Mouse (Mus musculus) hindbrain, embryonic 16.5 days (tissue): ENCODE data around the gene Il17a. TPM values are rescaled to one million over a fixed set of nuclear protein-coding genes. Genes with fewer than 3 reads are reported as not detected.

Experiments used
- ATAC-seq: fragments of 200-750 bp; cut with Nextera tagmentation; 2 replicates; pipeline ENCODE4 v1.8.0; 2017; ENCODE audit warnings: moderate TSS enrichment, moderate library complexity
- H3K27ac ChIP-seq: fragments of 300-500 bp; sonication (generic); 2 replicates; pipeline ENCODE4 v1.5.1; 2014; ENCODE audit warnings: low read depth, mild to moderate bottlenecking, control low read depth, low read length, moderate library complexity
- H3K27me3 ChIP-seq: fragments of 300-500 bp; sonication (generic); replicated peaks from 2 replicates; pipeline ENCODE4 v1.6.1; 2014; ENCODE audit warnings: low read length; ENCODE audit not compliant: control insufficient read depth, insufficient read depth
- H3K36me3 ChIP-seq: fragments of 300-500 bp; sonication (generic); 2 replicates; pipeline ENCODE4 v1.6.1; 2014; ENCODE audit warnings: mild to moderate bottlenecking, low read length, moderate library complexity, mixed read lengths; ENCODE audit not compliant: control insufficient read depth, insufficient read depth
- H3K4me1 ChIP-seq: fragments of 300-500 bp; sonication (generic); 2 replicates; pipeline ENCODE4 v1.6.1; 2014; ENCODE audit warnings: low read depth, low read length; ENCODE audit not compliant: control insufficient read depth, insufficient read depth
- H3K4me2 ChIP-seq: fragments of 300-500 bp; sonication (generic); 2 replicates; pipeline ENCODE4 v1.6.1; 2014; ENCODE audit warnings: mild to moderate bottlenecking, low read length, control low read depth, moderate library complexity
- H3K4me3 ChIP-seq: fragments of 300-500 bp; sonication (generic); 2 replicates; pipeline ENCODE4 v1.5.1; 2014; ENCODE audit warnings: mild to moderate bottlenecking, low read length, control low read depth, moderate library complexity
- H3K9ac ChIP-seq: fragments of 300-500 bp; sonication (generic); 2 replicates; pipeline ENCODE4 v1.6.1; 2014; ENCODE audit warnings: low read depth, mild to moderate bottlenecking, control low read depth, low read length, moderate library complexity
- H3K9me3 ChIP-seq: fragments of 300-500 bp; sonication (generic); 2 replicates; pipeline ENCODE4 v1.6.1; 2014; ENCODE audit warnings: mild to moderate bottlenecking, low read length, moderate library complexity; ENCODE audit not compliant: control insufficient read depth
- WGBS: fragments of 180-500 bp; shearing (Covaris S2); extraction: QIAGEN DNeasy Blood & Tissue Kit; methylation state at CpG from one replicate; pipeline ENCODE4 v1.1.7; 2014; 5-methylcytosine and 5-hydroxymethylcytosine counted together
- polyA plus RNA-seq: library from polyadenylated mRNA; unstranded; fragments of >200 nt; fragmentation: Nextera tagmentation; extraction: Ambion mirVana; gene quantifications from 2 replicates; pipeline ENCODE4 v1.2.1, GENCODE M21; 2015

Gene Il17a
- polyA plus RNA-seq, 1 experiment from 2014 or later: not detected

DNA sequence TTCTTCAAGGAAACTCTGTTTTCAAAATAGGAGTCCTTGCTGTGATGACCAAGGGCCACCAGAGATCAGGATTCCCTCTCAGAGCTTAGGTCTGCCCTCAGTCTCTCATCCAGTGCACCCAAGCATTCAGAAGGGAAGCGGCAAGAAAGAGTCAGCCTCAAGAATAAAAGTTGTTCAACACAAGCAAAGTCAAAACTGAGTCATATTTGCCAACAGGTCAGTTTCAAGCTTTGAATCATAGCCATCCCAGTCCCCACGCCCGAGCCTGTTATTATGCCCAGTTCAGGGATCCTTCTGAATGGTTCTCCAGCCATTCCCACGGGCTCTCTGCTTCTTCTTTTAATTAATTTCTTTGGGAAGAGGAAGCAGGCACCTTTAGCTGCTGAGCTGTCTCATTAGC is 5.9 kb downstream of the Il17a start:
- H3K36me3 ChIP-seq: no peaks in the 10 kb centered on the region
- no peaks in the 10 kb centered on the region for H3K4me1 ChIP-seq
- no peak overlapping the region for H3K9ac ChIP-seq
- H3K9me3 ChIP-seq: no peaks in the 10 kb centered on the region
- ATAC-seq: no peak
- 90% methylated on average over 4 of the region's 4 CpGs for WGBS
- no peak overlapping the region for H3K4me3 ChIP-seq
- no peak overlapping the region for H3K27ac ChIP-seq
- no peak overlapping the region for H3K4me2 ChIP-seq
- no peaks in the 10 kb centered on the region for H3K27me3 ChIP-seq

- no peak overlapping the region for H3K4me2 ChIP-seq
- H3K9me3 ChIP-seq: no peaks in the 10 kb centered on the region
- no peak overlapping the region for H3K4me3 ChIP-seq
- no peaks in the 10 kb centered on the region for H3K4me1 ChIP-seq
- no peak for ATAC-seq
- no peak overlapping the region for H3K9ac ChIP-seq
- no peak overlapping the region for H3K27ac ChIP-seq
- no peaks in the 10 kb centered on the region for H3K27me3 ChIP-seq
- 86% methylated on average over 2 of the region's 2 CpGs for WGBS
- H3K36me3 ChIP-seq: no peaks in the 10 kb centered on the region
These were observed 7.8 kb downstream of the Il17a start for GRCm38 (mm10) chr1:20738483-20738882.

GRCm38 (mm10) chr1:20740496-20740998 is 9.8 kb downstream of the Il17a start:
- H3K36me3 ChIP-seq: no peaks in the 10 kb centered on the region
- H3K27ac ChIP-seq: no peak overlapping the region
- no peak overlapping the region for H3K4me2 ChIP-seq
- no peak for ATAC-seq
- 89% methylated on average over 3 of the region's 3 CpGs for WGBS
- H3K4me1 ChIP-seq: no peaks in the 10 kb centered on the region
- no peak overlapping the region for H3K4me3 ChIP-seq
- no peak overlapping the region for H3K9ac ChIP-seq
- no peaks in the 10 kb centered on the region for H3K27me3 ChIP-seq
- H3K9me3 ChIP-seq: no peaks in the 10 kb centered on the region

DNA sequence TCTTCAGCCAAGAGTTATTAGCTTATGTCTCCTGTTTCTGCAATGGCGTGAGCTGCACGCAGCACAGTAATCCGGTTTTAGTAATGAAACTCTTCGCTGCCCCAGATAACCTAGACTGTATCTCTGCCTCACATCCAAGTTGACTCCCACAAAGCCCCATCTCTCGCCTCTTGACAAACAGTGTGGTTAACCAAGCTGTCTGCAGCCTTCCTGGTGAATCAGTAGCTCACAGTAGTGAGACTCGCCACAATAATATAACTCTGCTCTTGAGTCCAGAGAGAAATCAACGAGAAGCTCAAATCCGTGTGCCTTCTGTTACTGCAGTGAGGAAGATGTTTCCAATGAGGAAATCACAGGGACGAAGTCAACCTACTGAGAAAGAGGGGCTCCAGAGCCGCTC is 23.7 kb downstream of the Il17a start:
- Histone ChIP-seq H3K27me3 (no peaks in the 10 kb centered on the region), H3K9ac (no peak overlapping the region), H3K36me3 (no peaks in the 10 kb centered on the region), H3K27ac (no peak overlapping the region), H3K9me3 (no peaks in the 10 kb centered on the region), H3K4me3 (no peak overlapping the region), H3K4me1 (no peaks in the 10 kb centered on the region), H3K4me2 (no peak overlapping the region)
- ATAC-seq: no peak
- WGBS: 90% methylated on average over 10 of the region's 10 CpGs

DNA sequence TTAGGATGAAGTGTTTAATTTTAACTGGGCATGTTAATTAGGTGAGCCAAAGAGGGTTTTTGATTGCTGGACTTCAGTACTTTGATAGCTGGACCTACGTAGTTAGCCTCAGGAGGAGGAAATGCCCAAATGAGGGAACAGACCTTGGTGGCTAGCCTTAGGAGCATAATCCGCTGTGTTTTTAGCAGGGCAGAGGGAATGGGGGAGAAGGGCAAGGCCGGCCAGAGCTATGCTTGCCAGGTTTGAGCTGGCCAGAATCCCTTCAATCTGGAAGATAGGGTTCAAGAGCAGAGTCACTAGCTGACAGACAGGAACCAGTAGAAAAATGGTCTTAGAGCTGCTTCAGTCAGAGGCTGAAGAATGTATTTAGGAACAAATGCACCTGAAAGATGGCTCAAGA is 26.9 kb downstream of the Il17a start:
- no peaks in the 10 kb centered on the region for H3K4me1 ChIP-seq
- H3K4me2 ChIP-seq: no peak overlapping the region
- H3K9ac ChIP-seq: no peak overlapping the region
- no peaks in the 10 kb centered on the region for H3K9me3 ChIP-seq
- H3K27me3 ChIP-seq: no peaks in the 10 kb centered on the region
- no peak for ATAC-seq
- H3K27ac ChIP-seq: no peak overlapping the region
- 85% methylated on average over 3 of the region's 3 CpGs for WGBS
- no peaks in the 10 kb centered on the region for H3K36me3 ChIP-seq
- H3K4me3 ChIP-seq: no peak overlapping the region

DNA sequence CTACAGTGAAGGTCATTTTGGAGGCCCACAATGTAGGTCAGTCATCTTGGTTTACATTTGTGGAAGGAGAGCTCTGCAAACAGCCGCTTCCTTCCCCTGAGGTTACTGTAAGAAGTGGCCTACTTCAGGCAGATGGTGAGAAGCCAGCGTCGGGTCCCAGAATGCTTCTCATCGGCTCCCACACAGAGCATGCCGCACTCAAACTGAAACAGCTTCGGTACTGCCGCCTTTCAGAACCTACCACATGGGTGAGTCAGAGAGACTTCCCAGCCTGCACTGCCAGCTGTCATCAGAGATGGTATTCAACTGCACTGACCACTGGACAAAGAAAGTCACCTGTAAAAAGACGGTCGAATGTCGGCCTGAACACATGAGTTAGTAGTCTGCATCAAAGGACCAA is 29.1 kb downstream of the Il17a start:
- no peaks in the 10 kb centered on the region for H3K27me3 ChIP-seq
- no peaks in the 10 kb centered on the region for H3K36me3 ChIP-seq
- ATAC-seq: no peak
- no peaks in the 10 kb centered on the region for H3K9me3 ChIP-seq
- 89% methylated on average over 10 of the region's 10 CpGs for WGBS
- H3K4me3 ChIP-seq: no peak overlapping the region
- no peak overlapping the region for H3K9ac ChIP-seq
- no peaks in the 10 kb centered on the region for H3K4me1 ChIP-seq
- H3K27ac ChIP-seq: no peak overlapping the region
- H3K4me2 ChIP-seq: no peak overlapping the region

DNA sequence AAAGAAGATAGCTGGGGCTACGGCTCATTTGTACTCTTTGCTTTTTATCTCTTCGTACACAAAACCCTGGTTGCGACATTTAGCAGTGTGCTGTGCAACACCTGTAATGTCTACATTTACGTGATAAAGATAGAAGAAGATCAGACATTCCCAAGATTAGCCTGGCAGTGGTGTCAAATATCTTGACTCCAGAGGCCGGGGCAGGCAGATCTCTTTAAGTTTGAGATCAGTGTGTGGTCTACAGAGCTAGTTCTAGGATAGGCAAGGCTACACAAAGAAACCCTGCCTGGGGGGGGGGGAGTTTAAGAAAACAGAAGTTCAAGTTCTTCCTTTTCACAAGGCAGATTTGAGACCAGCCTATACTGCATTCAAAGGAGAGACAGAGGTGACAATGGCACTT is 29.6 kb downstream of the Il17a start:
- no peaks in the 10 kb centered on the region for H3K4me1 ChIP-seq
- H3K27me3 ChIP-seq: no peaks in the 10 kb centered on the region
- no peak for ATAC-seq
- no peak overlapping the region for H3K4me2 ChIP-seq
- no peaks in the 10 kb centered on the region for H3K36me3 ChIP-seq
- no peak overlapping the region for H3K9ac ChIP-seq
- H3K9me3 ChIP-seq: no peaks in the 10 kb centered on the region
- H3K4me3 ChIP-seq: no peak overlapping the region
- no peak overlapping the region for H3K27ac ChIP-seq
- WGBS: 88% methylated on average over 5 of the region's 5 CpGs

DNA sequence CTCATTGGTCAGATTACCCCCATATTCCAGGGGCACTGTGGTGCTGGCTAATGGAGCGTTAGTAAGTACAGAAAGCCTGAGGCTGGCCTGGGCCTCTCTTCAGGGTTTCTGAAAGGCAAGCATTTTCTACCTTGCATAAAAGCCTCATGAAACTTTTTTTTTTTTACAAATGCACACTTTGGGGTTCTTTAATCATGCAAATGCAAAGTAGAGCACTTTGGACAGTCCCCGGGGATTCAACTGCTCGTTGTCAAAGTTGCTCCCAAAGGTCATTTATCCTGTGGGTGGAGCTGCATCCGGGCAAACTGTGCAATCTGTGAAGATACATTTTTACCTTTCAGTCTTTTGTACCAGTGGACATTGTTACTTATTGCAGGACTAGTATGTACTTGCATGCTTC is 30.7 kb downstream of the Il17a start:
- Histone ChIP-seq H3K36me3 (no peaks in the 10 kb centered on the region), H3K4me1 (no peaks in the 10 kb centered on the region), H3K27ac (no peak overlapping the region), H3K9me3 (no peaks in the 10 kb centered on the region), H3K4me2 (no peak overlapping the region), H3K9ac (no peak overlapping the region), H3K4me3 (no peak overlapping the region), H3K27me3 (no peaks in the 10 kb centered on the region)
- 44% methylated on average over 4 of the region's 4 CpGs for WGBS
- ATAC-seq: no peak

DNA sequence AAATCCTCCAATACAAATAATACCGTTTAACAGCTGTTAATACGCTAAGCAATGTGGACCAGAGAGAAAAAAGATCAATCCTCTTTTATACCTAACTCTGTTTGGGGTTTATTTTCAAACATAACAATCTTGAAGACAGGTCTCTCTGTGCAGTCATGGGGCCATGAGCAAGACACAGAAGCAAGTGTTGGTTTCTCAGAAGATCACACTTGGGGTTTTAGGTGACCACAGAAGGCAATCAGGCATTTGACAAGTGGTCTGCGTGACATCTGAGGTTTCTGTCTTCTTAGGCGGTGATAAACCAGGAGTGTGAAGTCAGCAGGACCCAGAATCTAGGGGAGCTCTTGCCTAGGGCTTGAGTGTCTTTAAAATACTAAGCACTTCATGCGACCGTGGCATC is 35.8 kb downstream of the Il17a start:
- ATAC-seq: no peak
- H3K27ac ChIP-seq: no peak overlapping the region
- no peaks in the 10 kb centered on the region for H3K9me3 ChIP-seq
- H3K4me3 ChIP-seq: no peak overlapping the region
- H3K36me3 ChIP-seq: no peaks in the 10 kb centered on the region
- H3K4me1 ChIP-seq: no peaks in the 10 kb centered on the region
- no peaks in the 10 kb centered on the region for H3K27me3 ChIP-seq
- no peak overlapping the region for H3K9ac ChIP-seq
- no peak overlapping the region for H3K4me2 ChIP-seq
- 88% methylated on average over 6 of the region's 6 CpGs for WGBS
